Mouse (Mus musculus) adrenal gland, postnatal 10 days (tissue): ENCODE measurements around the gene Bbs9. TPM values are rescaled to one million over a fixed set of nuclear protein-coding genes. Genes with fewer than 3 reads are reported as not detected.
"Not testable (repeated sequence)": the region's sequence is repeated elsewhere in the genome, so short reads cannot be mapped to it uniquely, and the experiment has no call there.

Source experiments
- DNase-seq: peaks from one replicate; pipeline ENCODE4 v3.0.0; 2021; ENCODE audit warnings: mixed read lengths
- total RNA-seq, 2 experiments: library from RNA; stranded (reverse); gene quantifications; 2 replicates each; pipeline ENCODE4 v1.2.3; 2021

Bbs9 gene
- total RNA-seq, 2 experiments from 2014 or later: 12.0 to 16.4 TPM

DNA sequence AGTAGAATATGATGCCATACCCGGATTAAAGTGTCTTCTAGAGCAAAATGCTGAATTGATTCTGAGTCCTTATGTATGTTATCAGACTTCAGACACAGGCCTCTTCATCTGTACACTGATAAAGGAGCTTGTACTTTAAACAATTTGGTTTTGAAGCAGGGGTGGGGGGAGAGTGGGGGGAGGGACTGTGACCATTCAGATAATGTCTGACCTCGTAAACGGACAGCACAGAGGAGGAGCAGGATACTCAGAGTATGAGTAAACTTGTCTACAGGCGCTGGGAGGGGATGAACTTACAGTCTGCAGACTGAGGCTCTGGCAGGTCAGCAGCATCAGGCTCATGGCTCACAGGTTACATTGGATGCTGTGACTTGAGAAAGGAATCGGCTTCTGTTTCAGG, 331.0 kb downstream of the Bbs9 start:
- no peak for DNase-seq

DNA sequence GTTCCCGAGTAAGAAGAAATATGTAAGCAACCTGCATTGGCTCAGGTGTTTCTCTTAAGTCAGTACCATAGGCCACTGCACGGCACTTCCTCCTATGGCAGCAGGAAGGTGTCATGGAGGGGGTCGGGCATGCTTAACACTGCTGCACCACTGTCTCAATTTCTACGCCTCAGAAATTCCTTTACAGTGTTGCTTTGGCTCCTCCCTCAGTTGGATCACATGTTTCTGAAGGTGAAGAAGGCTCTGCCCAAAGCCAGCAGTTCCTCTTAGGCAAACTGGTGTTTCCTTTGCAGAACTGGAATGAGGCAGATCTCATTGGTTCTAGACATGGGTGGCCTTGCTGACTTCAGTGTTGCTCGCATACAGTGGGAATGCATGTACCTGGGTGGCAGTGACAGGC, 332.2 kb downstream of the Bbs9 start:
- no peak for DNase-seq

DNA sequence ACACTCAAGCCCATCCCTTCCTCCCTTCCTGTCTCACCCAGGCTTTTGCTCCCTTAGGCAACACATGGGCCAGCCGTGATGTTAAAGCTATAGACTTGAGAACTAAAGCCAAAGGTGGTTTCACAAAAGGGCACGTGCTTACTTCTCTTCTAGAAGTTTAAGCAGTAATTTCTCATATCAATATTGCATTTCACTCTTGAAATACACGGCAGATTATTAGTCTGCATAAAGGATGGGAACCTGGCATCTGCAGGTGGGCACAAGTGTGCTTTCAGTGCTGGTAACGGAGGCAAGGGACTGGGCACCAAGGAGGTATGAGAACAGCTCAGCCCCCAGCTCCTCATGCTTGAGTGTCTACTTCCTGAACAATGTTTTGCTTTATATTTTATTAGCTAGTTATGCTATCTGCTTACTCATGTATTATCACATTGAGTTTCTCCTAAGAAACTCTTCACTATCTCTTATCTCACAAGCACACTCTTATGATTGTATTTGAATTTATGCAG, 334.2 kb downstream of the Bbs9 start:
- no peak for DNase-seq

DNA sequence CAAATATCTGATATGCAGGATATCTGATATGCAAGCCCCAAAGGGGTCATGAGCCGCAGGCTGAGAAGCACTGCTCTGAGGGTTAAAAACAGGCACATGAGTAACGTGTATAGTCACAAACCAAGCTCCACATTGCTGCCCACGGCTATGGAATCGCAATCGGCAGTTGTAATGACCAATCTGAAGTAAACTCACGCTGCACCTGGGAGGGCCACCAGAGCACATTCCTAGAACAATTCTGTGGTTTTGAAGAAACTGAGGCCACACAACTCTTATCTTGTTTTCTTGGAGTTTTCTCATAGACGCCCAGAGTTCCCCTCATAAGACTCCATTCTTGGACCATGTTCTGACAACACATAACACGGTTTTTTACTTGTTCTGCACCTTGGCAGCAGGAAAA, 334.9 kb downstream of the Bbs9 start:
- DNase-seq: no peak

DNA sequence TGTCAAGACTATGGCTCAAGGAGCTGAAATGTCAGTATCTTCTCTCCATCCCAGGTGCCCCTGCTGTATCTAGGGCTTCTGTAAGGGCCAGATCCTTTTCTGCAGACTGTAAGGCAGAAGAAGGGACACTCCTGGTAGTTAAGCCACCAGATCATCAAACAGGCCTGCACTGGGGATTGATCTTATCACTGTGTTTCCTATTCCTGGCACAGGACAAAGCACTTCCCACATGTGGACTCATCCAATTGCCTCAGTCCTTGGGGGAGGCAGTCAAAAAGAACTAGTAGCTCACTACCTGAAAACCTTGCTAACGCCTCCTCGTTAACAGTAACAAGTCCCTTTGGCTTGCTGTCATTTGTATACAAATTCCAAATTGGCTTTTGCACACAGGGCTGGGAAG, 336.4 kb downstream of the Bbs9 start:
- DNase-seq: no peak

DNA sequence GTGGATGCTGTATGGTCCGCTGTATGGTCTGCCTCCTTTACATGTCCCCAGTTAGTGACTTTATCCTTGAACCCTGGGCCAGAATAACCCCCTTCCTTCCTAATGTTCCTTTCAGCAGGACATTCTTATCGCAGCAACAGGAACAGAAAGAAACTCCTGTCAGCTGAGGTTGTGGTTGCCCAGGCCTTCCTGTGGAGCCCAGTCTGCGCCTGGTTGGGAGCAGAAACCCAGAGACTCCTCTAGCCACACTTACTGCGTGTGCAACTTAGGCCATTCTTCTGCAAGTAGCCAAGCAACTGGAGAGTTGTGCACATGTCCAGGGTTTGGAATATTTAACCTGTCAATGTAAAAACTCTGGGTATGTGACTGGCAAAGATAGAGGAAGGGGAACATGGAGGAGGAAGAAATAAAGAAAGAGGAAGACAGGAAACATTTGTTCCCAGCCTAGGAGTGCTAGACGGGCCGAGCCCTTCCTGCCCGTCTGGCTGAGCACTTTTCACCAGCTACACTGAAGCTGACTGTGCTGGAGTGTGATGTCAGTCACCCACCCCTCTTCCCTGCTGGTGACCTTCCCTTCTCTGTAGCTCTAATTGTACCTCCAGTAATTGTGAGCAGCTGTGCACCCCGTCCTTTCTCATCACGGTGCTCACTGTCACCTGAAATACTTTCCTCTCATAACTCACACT, 339.0 kb downstream of the Bbs9 start:
- DNase-seq: no peak

DNA sequence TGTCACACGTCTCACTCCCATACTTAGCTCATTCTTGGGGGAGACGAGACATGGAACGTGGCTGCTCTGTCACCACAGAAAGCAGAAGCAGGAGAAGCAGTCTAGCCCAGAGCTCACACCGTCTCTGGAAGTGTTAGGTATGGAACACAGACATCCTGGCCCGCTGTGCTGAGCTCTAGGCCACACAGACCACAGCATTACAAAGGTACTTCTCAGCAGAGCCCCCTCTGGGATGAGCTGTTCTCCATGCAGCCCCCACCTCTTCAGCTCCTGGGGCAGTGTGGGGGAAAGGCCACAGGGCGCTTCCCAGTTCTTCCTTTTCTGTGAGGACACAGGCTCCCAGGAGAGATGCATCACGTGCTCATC, 339.6 kb downstream of the Bbs9 start:
- no peak for DNase-seq

DNA sequence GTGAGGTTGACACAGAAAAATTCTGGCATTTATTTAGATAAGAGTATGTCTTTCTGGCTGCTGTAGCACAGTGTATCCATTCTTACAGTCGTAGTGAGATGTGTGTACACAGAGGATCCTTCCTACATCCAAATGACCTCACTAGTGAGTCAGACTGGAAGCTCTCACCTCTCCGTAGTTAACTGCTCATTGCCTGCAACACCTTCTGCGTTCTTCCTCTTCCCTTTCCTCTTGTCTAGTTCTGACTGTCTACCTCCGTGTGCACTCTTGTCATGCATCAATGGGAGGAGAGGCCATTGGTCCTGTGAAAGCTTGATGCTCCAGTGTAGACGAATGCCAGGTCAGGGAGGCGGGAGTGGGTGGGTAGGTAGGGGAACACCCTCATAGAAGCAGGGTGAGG, 344.0 kb downstream of the Bbs9 start:
- DNase-seq: no peak

DNA sequence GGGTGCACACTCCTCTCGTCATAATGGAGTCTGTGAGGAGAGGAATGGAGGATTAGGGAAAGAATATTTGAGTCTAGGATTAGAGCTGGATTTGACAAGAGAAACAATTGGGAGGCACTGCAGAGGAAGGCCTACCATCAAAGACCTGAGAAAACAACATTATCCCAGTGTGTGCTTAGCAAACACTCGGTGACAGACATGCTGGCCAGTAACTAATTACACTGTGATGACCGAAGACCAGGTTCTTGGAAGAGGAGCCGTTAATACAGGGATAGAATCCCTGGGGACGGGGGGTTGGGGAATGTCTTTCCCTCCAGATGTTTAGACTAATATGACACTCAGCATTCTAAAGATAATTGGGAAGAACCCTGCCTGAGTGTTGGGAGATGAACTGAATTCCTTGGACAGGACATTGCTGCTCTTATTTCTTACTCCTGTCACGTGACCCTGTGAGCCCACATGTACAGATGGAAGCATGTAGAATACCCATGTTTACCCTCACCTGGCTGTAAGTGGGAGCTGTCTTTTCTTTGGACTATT, 345.2 kb downstream of the Bbs9 start:
- DNase-seq: no peak

DNA sequence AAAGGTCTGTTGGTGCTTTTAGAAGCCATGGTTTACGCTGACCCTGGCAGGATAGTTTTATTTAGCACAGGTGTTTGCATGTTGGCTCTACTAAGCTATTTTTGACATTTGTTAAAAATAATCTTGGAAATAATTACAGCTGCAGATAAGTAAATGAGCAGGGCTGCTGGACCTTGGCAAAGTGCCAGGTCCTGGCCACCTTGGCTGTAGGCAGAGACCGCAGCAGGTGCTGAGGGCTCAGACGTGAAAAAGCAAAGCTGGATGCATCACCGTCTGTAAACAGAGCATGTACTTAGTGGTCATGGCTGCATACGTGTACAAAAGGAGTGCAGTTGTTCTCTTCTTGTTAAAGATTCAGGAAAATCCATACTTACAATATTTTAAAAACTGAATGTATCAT, 347.3 kb downstream of the Bbs9 start:
- DNase-seq: peak; percentile 31

DNA sequence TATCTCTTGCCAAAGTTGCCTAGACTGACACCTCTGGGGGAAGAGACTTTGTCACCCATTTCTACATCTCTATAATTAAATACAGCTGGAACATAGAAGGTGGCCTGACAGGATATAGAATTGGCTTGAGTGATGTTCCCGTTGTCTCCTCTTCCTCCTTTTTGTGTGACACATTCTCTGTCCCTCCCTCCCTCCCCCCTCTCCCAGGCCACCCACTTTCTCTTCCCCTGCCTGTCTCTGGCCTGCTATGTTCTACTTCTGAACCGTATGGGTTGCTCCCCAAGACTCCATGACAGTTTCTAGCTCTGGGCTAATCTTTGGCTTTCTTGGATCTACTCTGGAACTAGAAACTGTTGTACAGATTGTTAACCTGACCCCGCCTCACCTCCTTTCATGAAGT, 348.3 kb downstream of the Bbs9 start:
- no peak for DNase-seq

DNA sequence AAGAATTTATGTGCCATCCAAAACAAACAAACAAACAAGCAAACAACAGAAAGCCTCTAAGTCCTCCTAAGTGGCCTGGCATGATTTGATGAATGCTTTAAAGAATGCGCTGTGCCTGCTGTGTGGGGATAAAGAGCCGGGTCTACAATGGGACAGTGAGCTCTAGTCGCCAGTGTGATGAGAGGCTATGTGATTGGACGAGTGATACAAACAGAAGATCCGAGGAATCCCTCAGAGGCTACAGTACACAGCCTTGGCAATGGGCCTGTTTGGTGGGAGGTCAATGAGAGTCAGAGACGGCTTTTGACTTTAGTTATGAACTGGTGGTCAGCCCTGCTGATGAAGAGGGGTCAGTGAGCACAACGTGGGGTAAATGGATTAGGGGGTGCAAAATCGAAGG, 349.4 kb downstream of the Bbs9 start:
- DNase-seq: no peak

DNA sequence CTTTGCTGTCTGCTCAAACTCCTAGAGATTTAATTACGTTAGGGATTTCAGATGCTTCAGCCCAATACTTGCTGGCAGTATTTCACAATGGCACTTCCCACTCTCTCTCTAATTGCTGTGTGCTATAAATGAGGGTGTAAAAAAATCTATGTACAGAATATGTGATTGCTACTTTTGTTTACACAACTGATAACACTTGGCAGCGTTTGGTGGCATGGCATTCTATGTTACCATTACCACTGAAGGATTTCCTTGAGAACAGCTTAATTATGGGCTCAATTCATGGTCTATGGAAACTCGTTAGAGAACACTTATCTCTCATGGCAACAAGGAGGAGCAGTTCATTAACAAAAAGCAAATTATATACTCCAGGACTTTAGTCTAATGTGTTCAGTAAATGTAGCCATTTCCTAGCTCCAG, 351.1 kb downstream of the Bbs9 start:
- DNase-seq: no peak

DNA sequence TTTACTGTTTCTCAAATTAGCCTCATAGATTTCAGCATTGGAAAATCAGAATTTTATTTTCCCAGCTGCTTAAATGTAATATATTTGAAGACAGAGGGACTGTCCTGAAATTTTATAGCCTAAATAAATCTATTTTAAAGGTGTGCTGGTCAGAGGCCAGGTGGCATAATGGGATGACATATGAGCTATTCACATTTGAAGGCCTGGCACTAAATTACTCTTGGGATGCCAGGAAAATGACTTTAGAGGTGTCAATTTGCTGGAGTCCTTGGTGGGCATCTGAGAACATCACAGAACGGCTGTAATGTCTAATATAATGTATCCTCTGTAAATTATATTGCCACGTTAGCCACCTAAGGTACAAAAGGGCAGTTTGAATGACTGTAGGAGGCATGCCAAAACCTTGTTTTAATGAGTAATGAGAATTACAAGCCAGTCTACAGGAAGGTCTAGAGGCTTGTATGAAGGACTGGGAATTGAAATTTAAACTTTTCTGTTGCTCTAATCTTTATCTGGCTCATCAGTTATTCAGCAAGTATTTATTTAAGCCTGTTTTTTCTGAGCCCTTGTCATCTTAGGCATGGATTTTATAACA, 351.8 kb downstream of the Bbs9 start:
- no peak for DNase-seq

DNA sequence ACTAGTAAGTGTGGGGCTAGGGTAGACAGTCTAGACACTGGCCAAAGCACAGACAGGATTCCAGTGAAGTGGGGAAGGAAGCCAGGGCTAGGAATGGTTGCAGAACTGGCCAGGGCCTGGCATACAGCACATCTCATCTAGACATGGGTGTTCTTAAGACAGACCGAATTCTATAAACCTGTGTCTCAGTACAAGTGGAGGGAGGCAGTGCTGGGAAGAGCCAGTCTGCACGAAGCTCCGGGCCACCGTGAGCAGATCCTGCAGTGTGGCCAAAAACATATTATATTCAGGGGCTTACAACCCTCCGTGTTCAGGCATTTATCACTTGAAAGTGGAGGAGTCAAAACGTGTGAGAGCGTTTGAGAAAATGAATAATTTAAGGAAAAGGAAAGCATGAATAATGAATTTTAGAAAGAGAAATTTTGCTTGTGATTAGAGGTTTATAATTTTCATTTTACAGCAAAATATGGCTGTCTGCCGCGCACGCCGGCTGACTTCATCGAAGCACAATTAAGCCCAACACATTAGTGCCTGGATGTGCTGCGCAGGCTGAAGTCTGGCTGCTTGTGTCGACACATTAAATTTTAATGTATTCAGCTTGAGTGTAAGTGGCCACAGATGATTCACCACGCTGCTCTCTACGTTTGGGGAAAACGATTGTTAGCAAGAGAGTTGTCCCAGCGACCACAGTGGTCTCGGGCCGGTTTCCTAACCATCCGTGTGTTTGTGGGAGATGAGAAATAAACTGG, 353.9 kb downstream of the Bbs9 start:
- DNase-seq: no peak

DNA sequence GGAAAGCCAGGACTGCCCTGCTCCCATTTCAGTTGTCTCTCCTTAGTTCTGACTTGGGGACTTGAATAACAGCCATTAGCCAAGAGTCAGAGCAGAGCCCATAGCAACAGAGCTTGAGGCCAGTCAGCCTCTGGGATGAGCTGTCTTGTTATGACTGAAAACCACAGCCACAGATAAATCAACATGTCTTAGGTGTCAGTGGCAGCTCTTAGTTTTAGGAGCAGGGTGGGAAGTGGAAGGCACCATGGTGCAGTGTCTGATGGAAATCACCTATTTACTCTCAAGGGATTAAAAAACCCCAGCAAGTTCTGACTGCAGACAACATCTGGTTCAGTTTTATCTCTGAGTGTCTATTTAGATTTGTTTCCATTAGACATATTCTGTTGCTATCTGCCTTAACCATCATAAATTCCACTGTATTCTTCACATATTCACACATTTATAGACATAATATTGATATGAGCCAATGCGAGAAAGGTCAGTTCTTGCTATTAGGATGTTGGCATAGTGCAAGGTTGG, 359.5 kb downstream of the Bbs9 start:
- no peak for DNase-seq

DNA sequence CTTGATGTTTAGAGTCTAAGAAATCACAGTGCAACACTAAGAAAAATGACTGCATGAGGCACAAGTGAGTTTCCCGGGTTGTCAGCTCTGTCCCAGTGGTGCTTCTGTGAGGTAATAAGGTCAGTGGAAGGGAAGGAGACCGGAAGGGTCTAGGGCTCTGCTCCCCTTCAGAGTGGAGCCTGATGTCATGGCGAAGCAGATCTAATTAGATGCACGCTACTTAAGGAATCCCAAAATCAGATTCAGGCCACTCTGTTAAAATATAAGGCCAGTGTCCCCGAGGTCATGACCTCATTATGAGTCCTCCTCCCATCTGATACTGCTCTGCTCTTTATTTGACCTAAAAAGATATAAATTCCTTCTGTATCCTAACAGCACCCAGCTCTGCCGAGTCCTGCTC, 361.5 kb downstream of the Bbs9 start:
- DNase-seq: no peak

DNA sequence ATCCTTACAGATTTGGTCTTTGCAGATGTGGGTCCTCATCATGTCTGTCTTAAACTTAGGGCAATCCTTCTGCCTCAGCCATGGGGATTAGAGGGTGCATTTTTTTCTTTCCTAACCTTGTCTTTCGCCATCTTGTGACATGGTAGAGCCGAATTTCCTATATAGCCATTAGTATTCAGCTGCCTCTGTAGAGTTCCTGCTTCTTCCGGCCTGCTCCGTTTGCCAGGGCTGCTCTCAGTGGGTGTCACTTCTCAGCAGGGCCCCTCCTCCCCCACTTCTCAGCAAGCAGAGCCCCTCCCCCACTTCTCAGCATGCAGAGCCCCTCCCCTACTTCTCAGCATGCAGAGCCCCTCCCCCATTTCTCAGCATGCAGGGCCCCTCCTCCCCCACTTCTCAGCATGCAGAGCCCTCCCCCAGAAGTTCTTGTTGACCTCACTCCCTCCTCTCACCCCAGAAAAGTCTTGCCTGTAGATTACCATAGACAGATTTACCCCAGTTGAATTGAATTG, 362.2 kb downstream of the Bbs9 start:
- DNase-seq: no peak

DNA sequence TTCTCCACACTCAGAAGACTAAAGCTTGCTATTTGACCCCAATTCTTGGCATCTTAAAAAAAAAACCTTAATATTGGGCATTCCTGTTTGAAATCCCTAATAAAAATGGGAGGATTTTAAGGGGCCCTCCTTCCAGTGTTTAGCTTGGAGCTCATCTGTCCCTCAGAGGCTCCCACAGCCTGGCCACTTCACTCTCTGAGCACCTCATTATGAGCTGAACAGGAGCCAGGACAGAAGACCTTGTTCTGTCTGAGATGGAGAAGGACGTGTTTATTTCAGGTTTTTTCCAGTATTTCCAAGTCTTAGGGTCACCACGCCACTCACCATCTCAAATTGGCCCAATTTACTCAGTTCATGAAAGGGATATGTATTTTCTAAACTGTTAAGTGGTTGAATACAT, 370.5 kb downstream of the Bbs9 start:
- DNase-seq: no peak

DNA sequence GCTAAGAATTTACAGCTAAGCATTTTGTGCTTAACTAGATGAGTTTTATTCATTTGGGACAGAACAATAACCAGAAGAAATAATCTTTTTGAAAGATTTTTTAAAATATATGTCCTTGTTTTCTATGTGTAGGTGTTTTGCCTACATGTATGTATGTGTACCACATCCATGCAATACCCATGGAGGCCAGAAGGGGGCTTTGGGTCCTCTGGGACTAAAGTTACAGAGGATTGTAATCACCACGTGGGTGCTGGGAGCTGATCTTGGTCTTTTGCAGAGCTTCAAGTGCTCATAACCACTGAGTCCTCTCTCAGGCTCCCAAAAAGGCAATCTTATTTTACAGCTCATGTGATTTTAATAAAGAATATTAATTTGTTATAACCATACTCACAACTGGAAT, 371.3 kb downstream of the Bbs9 start:
- no peak for DNase-seq

DNA sequence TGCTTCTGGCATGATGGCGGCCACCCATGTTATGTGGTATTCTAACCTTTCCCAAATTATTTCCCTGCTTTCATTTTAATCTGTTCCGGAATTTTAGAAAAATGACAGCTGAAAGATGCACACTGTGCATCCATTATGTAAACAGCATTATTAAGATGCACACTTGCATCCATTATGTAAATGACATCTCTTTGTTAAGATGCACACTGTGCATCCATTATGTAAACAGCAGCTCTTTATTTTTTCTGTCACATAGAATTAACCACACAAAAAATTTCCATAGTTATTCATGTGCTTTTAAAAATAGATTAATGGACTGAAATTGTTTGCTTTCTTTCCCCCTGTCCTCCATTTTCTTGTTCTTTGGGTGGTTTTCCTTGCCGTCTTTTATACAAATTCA, 373.3 kb downstream of the Bbs9 start:
- DNase-seq: no peak

DNA sequence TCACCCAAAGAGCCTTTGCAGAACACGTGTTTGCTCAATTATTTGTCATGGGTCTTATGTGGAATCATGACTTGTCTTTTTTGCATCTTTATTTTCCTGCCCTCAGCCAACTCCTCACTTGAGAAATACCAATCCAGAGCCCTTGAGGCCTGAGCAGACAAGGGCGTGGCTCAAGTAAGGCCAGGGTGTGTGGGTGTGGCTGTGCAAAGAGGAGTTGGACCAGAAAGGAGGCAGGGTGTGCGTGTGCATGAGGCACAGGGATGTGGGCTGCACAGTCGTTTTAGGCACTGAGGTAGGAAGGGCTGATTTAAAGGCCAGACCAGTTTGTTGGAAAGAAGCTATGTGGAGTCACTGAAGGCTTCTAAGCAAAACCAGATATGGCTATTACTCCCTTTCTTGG, 373.7 kb downstream of the Bbs9 start:
- no peak for DNase-seq

DNA sequence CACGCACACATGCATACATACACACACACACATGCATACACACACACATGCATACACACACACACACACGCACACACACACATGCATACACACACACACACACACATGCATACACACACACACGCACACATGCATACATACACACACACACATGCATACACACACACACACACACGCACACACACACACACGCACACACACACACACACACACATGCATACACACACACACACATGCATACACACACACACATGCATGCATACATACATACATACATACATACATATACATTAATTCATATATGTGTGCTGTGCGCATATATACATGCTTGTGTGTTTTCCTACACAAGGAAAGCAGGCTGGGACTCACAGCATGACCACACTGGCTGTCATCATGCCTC, 393.6 kb downstream of the Bbs9 start:
- DNase-seq: not testable (repeated sequence)
